Mouse (Mus musculus): Measurements from ENCODE around the gene Fkbpl. TPM values are rescaled to one million over a fixed set of nuclear protein-coding genes. Genes with fewer than 3 reads are reported as not detected.
A peak's percentile ranks its signal among the peaks of the same experiment; 100 is the strongest.

The Fkbpl gene
- total and polyA plus RNA-seq, 3 experiments: 6.4 to 7.0 TPM; not detected in 1

DNA sequence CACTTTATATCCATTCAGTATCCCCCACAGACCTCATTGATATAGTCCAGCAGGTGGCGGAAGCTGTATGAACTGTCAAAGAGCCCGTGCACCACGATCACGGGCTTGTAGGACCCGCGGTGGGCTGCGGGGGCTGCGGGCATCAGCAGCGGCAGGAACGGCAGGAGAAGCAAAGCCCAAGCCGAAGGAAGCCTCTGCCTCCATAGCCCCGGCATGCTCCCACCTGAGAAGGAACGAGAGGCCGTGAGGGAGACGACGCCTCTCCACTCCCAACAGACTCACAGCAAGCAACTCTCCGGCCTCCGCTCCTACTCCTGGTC is 17.8 kb upstream of the Fkbpl start (continued):
- TF ChIP-seq POLR2AphosphoS5 (IDR thresholded peaks at IDR 0.05; ENCODE audit: borderline replicate concordance, low read depth, low read length) (no peak), SMC3 (IDR thresholded peaks at IDR 0.05; ENCODE audit: low read depth, low read length) (peak; percentile 55), CHD1 (IDR thresholded peaks at IDR 0.05; ENCODE audit: low read depth, low read length) (no peak), MEF2A (IDR thresholded peaks at IDR 0.05; ENCODE audit: extremely low read depth, insufficient replicate concordance, low read depth, low read length, poor library complexity, severe bottlenecking) (no peak), MAX (IDR thresholded peaks at IDR 0.05; ENCODE audit: low read length) (peak; percentile 7; the same call in 1 of the 2 replicates), CHD2 (IDR thresholded peaks at IDR 0.05; ENCODE audit: low read length) (no peak), SIN3A (IDR thresholded peaks at IDR 0.05; ENCODE audit: low read length) (no peak), POLR2AphosphoS2 (IDR thresholded peaks at IDR 0.05; ENCODE audit: low read length) (no peak), E2F4 (IDR thresholded peaks at IDR 0.05; ENCODE audit: borderline replicate concordance, low read depth, low read length) (no peak), ETS1 (IDR thresholded peaks at IDR 0.05; ENCODE audit: low read depth, low read length) (no peak), ELF1 (IDR thresholded peaks at IDR 0.05; ENCODE audit: low read depth, low read length) (no peak), USF2 (IDR thresholded peaks at IDR 0.05; ENCODE audit: borderline replicate concordance in 1 of 2, insufficient read depth in 1 of 2, low read depth in 1 of 2, low read length in 2 of 2) (no peak)

DNA sequence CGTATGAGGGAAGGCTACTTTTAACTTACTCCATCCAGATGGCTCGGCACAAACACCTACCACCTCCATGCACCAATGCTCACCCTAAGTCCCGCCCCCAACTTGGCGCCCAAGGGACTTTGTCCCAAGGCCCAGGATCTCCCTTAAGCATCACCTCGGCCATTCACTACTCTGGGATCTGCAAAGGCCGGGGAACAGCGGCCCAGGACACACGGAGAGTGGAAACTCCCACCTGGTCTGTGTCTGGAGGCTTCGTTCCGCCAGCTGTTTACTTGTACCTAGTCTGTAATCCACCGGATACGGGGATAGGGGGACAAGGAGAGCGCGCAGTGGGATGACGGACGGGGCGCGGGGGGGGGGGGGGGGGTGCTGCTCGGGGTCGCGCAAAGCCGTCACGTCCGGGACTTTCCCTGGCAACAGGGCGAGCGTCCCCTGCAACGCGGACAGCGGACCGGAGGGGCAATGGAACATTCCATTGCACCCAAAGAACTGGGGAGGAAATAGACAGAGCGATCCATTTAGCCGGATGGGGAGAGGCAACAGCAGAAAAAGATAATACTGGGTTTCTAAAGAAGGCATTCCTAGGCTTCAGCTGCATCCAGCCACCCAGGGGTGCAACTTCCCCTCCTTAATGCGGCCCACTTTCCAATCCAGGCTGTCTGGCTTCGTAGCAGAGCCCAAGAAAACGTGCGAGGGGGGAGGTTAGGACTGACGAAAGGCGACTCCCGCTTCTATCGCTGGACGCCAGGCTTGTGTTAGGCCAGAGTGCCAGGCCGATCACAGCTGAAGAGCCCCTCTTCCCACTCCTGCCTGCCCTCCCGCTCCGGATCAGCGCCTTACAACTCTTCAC is 17.2 kb upstream of the Fkbpl start:
- Histone ChIP-seq H3K79me2 (ENCODE audit: control insufficient read depth, insufficient read depth, low read length, poor library complexity) (peaks cover 16% of the 10 kb centered on the region), H3K9me3 (replicated peaks; ENCODE audit: insufficient read depth, low read length) (no peaks in the 10 kb centered on the region), H3K27me3 (ENCODE audit: control insufficient read depth in 1 of 2, insufficient read depth in 2 of 2, low read length in 2 of 2) (no peaks in the 10 kb centered on the region; a peak in 1 of 4 replicates), H3K9ac (ENCODE audit: control insufficient read depth, low read depth, low read length, poor library complexity, severe bottlenecking) (peak overlapping the region; percentile 90), H3K4me1 (ENCODE audit: control insufficient read depth in 1 of 2, insufficient read depth in 2 of 2, low read length in 2 of 2) (peaks cover 2 to 34% of the 10 kb centered on the region in 2 experiments; a peak in 3 of 4 replicates), H3K4me3 (ENCODE audit: control insufficient read depth in 1 of 2, insufficient read depth in 1 of 2, low read depth in 2 of 2, low read length in 2 of 2) (peak overlapping the region; percentile 91 to 92), H3K36me3 (ENCODE audit: control insufficient read depth in 1 of 2, insufficient read depth in 2 of 2, low read length in 2 of 2) (peaks cover 0 to 17% of the 10 kb centered on the region in 2 experiments; a peak in 3 of 4 replicates), H3K27ac (ENCODE audit: control insufficient read depth, low read depth, low read length) (peak overlapping the region; percentile 94)
- DNase-seq (ENCODE audit: low read depth, low spot score): peak; percentile 97
- TF ChIP-seq ZC3H11A (IDR thresholded peaks at IDR 0.05; ENCODE audit: low read depth, low read length): no peak
- no peak for TF ChIP-seq POLR2AphosphoS5 (IDR thresholded peaks at IDR 0.05; ENCODE audit: borderline replicate concordance, low read depth, low read length)
- TF ChIP-seq MYB (IDR thresholded peaks at IDR 0.05; ENCODE audit: low read depth, low read length): no peak
- peak; percentile 49 to 79; a peak in 3 of 4 replicates for TF ChIP-seq POLR2A (IDR thresholded peaks at IDR 0.05; ENCODE audit: control insufficient read depth in 1 of 2, insufficient read depth in 1 of 2, low read depth in 1 of 2, low read length in 2 of 2, poor library complexity in 1 of 2)
- TF ChIP-seq NELFE (IDR thresholded peaks at IDR 0.05; ENCODE audit: low read depth, low read length): peak; percentile 72
- no peak for TF ChIP-seq NRF1 (IDR thresholded peaks at IDR 0.05; ENCODE audit: insufficient read depth, low read depth, low read length, poor library complexity, severe bottlenecking)
- TF ChIP-seq HCFC1 (IDR thresholded peaks at IDR 0.05; ENCODE audit: low read depth, low read length): peak; percentile 87
- TF ChIP-seq CTCF (IDR thresholded peaks at IDR 0.05 in 2 of 3, conservative IDR thresholded peaks at IDR 0.05 in 1 of 3; ENCODE audit: control insufficient read depth in 1 of 3, insufficient read depth in 1 of 3, low read depth in 2 of 3, low read length in 3 of 3, poor library complexity in 1 of 3, severe bottlenecking in 1 of 3): no peak
- peak; percentile 60; the same call in 1 of the 2 replicates for TF ChIP-seq BHLHE40 (IDR thresholded peaks at IDR 0.05; ENCODE audit: borderline replicate concordance, low read depth, low read length)
- TF ChIP-seq ZKSCAN1 (IDR thresholded peaks at IDR 0.05; ENCODE audit: low read depth, low read length): no peak
- no peak for TF ChIP-seq MEF2A (IDR thresholded peaks at IDR 0.05; ENCODE audit: extremely low read depth, insufficient replicate concordance, low read depth, low read length, poor library complexity, severe bottlenecking)
- TF ChIP-seq EP300 (IDR thresholded peaks at IDR 0.05; ENCODE audit: low read depth in 1 of 2, low read length in 2 of 2): no peak
- TF ChIP-seq CHD2 (IDR thresholded peaks at IDR 0.05; ENCODE audit: low read length): no peak
- no peak for TF ChIP-seq UBTF (IDR thresholded peaks at IDR 0.05; ENCODE audit: borderline replicate concordance, insufficient read depth, low read depth, low read length)
- peak; percentile 79 for TF ChIP-seq MYC (IDR thresholded peaks at IDR 0.05; ENCODE audit: low read depth, low read length)
- no peak for TF ChIP-seq USF1 (IDR thresholded peaks at IDR 0.05; ENCODE audit: low read depth, low read length)
- TF ChIP-seq SIN3A (IDR thresholded peaks at IDR 0.05; ENCODE audit: low read length): peak; percentile 97
- peak; percentile 88 for TF ChIP-seq MAZ (IDR thresholded peaks at IDR 0.05; ENCODE audit: low read depth, low read length)
- peak; percentile 46; the same call in 1 of the 2 replicates for TF ChIP-seq GATA1 (IDR thresholded peaks at IDR 0.05; ENCODE audit: low read depth, low read length)
- peak; percentile 76 for TF ChIP-seq MXI1 (IDR thresholded peaks at IDR 0.05; ENCODE audit: low read depth, low read length)
- TF ChIP-seq USF2 (IDR thresholded peaks at IDR 0.05; ENCODE audit: borderline replicate concordance in 1 of 2, insufficient read depth in 1 of 2, low read depth in 1 of 2, low read length in 2 of 2): no peak
- TF ChIP-seq TAL1 (IDR thresholded peaks at IDR 0.05; ENCODE audit: low read length): no peak; the same call in 1 of the 2 replicates
- no peak for TF ChIP-seq JUND (IDR thresholded peaks at IDR 0.05; ENCODE audit: low read depth, low read length)
- TF ChIP-seq MAFK (IDR thresholded peaks at IDR 0.05; ENCODE audit: borderline replicate concordance, low read depth, low read length): no peak
- no peak for TF ChIP-seq ZNF384 (IDR thresholded peaks at IDR 0.05; ENCODE audit: low read depth, low read length)
